Mouse (Mus musculus) MEL (cell line): ENCODE measurements around the gene Olfr544.

Source experiments
- BHLHE40 ChIP-seq: IDR thresholded peaks from 2 replicates; pipeline ENCODE4 v1.6.1; 2012; ENCODE audit warnings: low read depth, mild to moderate bottlenecking, inconsistent platforms, low read length, improper control_type of control experiment, borderline replicate concordance
- CTCF ChIP-seq, 3 experiments: IDR thresholded peaks in 2 of 3; conservative IDR thresholded peaks in 1 of 3; 2 replicates each; pipeline ENCODE4 v1.5.1; 2011 to 2012; ENCODE audit warnings: low read length in 3 of 3, low read depth in 2 of 3, mild to moderate bottlenecking in 2 of 3, improper control_type of control experiment in 1 of 3, inconsistent platforms in 1 of 3, mixed read lengths in 1 of 3, moderate library complexity in 1 of 3; ENCODE audit not compliant: control insufficient read depth in 1 of 3, insufficient read depth in 1 of 3, poor library complexity in 1 of 3, severe bottlenecking in 1 of 3
- EP300 ChIP-seq, 2 experiments: IDR thresholded peaks; 2 replicates each; pipeline ENCODE4 v1.6.1; 2011; ENCODE audit warnings: improper control_type of control experiment in 2 of 2, low read length in 2 of 2, low read depth in 1 of 2, mild to moderate bottlenecking in 1 of 2
- ETS1 ChIP-seq: IDR thresholded peaks from 2 replicates; pipeline ENCODE4 v1.6.1; 2012; ENCODE audit warnings: low read depth, mild to moderate bottlenecking, inconsistent platforms, low read length, improper control_type of control experiment, moderate library complexity
- JUND ChIP-seq: IDR thresholded peaks from 2 replicates; pipeline ENCODE4 v1.6.1; 2011; ENCODE audit warnings: low read depth, mild to moderate bottlenecking, improper control_type of control experiment, low read length
- MAFK ChIP-seq: IDR thresholded peaks from 2 replicates; pipeline ENCODE4 v1.6.1; 2011; ENCODE audit warnings: low read depth, mild to moderate bottlenecking, low read length, improper control_type of control experiment, borderline replicate concordance
- MAZ ChIP-seq: IDR thresholded peaks from 2 replicates; pipeline ENCODE4 v1.6.1; 2012; ENCODE audit warnings: low read depth, mild to moderate bottlenecking, inconsistent platforms, low read length, improper control_type of control experiment
- NELFE ChIP-seq: IDR thresholded peaks from 2 replicates; pipeline ENCODE4 v1.6.1; 2011; ENCODE audit warnings: low read depth, low read length, improper control_type of control experiment
- POLR2A ChIP-seq, 2 experiments: IDR thresholded peaks; 2 replicates each; pipeline ENCODE4 v1.6.1; 2011 to 2012; ENCODE audit warnings: low read length in 2 of 2, mild to moderate bottlenecking in 2 of 2, control low read depth in 1 of 2, improper control_type of control experiment in 1 of 2, low read depth in 1 of 2, moderate library complexity in 1 of 2; ENCODE audit not compliant: control insufficient read depth in 1 of 2, insufficient read depth in 1 of 2, poor library complexity in 1 of 2
- TCF12 ChIP-seq: IDR thresholded peaks from 2 replicates; pipeline ENCODE4 v1.6.1; 2014; ENCODE audit warnings: low read depth, mild to moderate bottlenecking, inconsistent platforms, low read length, improper control_type of control experiment, moderate library complexity
- USF1 ChIP-seq: IDR thresholded peaks from 2 replicates; pipeline ENCODE4 v1.6.1; 2014; ENCODE audit warnings: low read depth, mild to moderate bottlenecking, inconsistent platforms, low read length, improper control_type of control experiment, moderate library complexity

DNA sequence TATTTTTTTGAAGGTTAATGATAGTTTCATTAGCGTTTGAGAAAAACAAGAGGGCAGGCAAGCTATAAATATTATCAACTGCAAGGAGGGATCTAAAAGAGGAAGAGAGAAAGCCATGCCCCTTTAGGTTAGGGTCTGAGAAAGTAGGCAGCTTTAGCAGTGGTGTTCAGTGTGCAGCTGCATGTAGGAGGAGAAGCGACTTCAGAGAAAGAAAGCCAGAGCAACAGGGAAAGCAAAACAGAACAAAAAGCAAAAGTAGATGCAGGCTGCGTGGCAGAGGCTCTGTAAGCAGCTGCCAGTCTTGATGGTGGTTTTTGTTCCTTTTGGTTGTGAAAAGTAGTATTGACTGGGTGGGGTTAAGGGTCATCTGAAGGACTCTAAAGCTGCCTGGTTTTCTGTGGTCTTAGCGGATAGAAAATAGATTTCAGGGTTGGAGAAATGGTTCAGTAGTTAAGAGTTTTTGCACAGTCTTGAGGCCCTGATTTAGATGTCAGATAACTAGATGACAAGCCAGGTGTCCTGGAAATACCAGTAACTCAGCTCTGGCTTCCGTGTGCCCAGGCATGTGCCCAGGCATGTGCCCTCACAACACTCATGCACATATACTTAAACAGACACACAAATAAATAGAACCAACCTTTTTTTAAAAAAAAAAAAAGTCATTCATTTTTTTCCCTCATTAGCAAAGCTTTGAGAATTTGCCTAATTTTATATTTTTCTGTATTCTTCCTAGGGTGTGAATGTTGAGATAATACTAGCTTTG lies 29.3 kb downstream of the Olfr544 start:
- TF ChIP-seq NELFE (no peak), ETS1 (no peak), BHLHE40 (no peak), POLR2A (IDR thresholded peaks at IDR 0.05; ENCODE audit: control insufficient read depth in 1 of 2, insufficient read depth in 1 of 2, low read depth in 1 of 2, low read length in 2 of 2, poor library complexity in 1 of 2) (no peak), USF1 (no peak), MAFK (no peak), CTCF (IDR thresholded peaks at IDR 0.05 in 2 of 3, conservative IDR thresholded peaks at IDR 0.05 in 1 of 3; ENCODE audit: control insufficient read depth in 1 of 3, insufficient read depth in 1 of 3, low read depth in 2 of 3, low read length in 3 of 3, poor library complexity in 1 of 3, severe bottlenecking in 1 of 3) (no peak), JUND (no peak), MAZ (no peak), EP300 (IDR thresholded peaks at IDR 0.05; ENCODE audit: low read depth in 1 of 2, low read length in 2 of 2) (no peak), TCF12 (no peak)
